Mouse (Mus musculus) megakaryocyte progenitor cell, adult 5-6 weeks (primary cell): ENCODE data around the gene Dhx30. TPM values are rescaled to one million over a fixed set of nuclear protein-coding genes. Genes with fewer than 3 reads are reported as not detected.
"Not testable (repeated sequence)": the region's sequence is repeated elsewhere in the genome, so short reads cannot be mapped to it uniquely, and the experiment has no call there.

Source experiments
- ATAC-seq: replicated peaks from 2 replicates; pipeline ENCODE4 v1.8.0; 2016; ENCODE audit warnings: mild to moderate bottlenecking, moderate TSS enrichment, inconsistent platforms; ENCODE audit not compliant: poor library complexity
- total RNA-seq, 2 experiments: library from RNA; stranded (forward) in 1 of 2; stranded (reverse) in 1 of 2; fragments of 157-497, 149-512 nt in 1 of 2; fragments of 200-1000 nt in 1 of 2; gene quantifications; 2 replicates each; pipeline versions ENCODE4 v1.2.3 to v1.2.4; 2015 to 2017

Gene Dhx30
- total RNA-seq, 2 experiments from 2014 or later = 45.0 to 69.5 TPM

- ATAC-seq = no peak
Measured at GRCm38 (mm10) chr9:110097791-110098190, 19.8 kb downstream of the Dhx30 start.

DNA sequence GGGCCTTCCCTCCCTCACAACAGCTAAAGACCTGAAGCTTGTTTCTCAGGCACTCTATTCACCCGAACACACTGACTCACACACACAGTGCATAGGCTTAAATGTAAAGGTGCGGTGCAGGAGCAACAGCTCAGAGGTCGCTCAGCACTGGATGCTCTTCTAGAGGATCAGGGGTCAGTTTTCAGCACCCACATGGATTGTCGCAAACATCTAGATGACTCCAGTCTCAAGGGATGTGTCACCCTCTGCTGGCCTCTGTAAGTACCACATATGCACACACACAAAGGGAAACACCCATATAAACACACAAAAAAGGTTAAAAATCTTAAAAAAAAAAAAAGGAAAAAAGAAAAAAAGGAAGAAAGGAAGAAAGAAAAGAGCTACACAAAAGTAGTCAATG lies 22.9 kb downstream of the Dhx30 start:
- ATAC-seq = peak; percentile 37; the same call in 1 of the 2 replicates

- ATAC-seq = no peak
Measured at GRCm38 (mm10) chr9:110093303-110093702, 24.3 kb downstream of the Dhx30 start.

GRCm38 (mm10) chr9:110085693-110086092 lies 31.9 kb downstream of the Dhx30 start:
- no peak for ATAC-seq

DNA sequence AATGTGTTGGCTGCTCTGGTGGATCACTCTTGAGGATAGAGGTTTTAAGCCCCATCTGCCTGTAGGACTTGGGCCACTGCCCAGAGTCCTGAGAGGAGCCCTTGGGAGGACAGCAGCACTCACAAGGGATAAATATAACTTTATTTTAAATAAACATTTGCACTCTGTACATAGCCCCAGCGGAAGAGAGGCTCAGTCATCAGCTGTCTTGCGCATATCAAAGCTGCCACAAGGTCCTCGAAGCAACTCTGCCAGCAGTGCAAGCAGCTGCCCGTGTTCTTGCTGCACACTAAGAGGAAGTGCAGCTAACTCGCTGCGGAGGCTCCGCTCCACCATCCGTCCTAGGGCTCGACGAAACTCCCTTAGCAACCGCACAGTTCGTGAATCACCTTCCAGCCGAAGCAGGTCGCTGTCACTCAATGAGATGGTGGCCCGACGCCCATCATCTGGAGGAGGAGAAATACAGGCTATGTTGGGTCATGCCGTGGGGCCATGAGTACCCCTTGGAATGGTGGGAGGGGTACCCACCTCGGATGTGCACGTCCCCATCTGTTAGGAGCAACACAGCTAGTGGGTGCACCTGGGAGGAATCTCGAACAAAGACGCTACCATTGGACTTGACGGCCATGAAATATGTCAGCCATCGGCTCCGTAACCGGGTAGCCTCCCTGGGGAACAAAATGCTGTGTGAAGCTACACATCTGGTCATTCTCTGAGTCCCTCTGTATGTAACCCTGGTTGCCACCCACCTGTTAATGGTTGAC lies 33.2 kb downstream of the Dhx30 start:
- no peak for ATAC-seq

DNA sequence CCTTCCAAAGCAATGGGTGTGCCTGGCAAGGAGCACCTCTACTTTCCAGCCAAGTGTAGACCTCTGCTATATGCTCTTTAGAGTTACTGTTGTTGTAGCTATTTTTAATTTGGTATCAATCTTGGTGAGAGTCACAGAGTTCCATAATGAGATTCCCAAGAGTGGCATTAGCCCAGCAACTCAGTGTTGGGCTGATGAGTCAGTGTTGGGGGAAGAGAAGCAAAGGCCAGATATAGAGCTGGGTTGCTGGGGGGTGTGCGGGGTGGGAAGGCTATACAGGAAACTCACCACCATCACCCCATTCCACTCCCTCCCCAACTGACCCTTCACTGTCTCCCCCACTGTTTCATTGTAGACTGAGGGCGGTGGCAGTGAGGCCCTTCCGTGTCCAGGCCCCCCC lies 36.6 kb downstream of the Dhx30 start:
- ATAC-seq = no peak

DNA sequence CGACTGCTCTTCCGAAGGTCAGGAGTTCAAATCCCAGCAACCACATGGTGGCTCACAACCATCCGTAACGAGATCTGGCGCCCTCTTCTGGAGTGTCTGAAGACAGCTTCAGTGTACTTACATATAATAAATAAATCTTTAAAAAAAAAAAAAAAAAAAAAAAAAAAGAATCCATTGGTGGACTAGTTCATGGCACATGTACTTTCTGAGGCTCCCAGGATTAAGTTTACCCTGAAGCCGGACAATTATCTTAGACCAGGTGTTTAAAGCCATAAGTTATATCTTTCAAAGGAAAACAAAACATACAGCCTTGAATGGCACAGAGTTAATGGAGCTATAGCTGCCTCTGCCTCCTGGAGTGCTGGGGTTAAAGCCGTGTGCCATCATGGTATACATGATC lies 41.2 kb downstream of the Dhx30 start:
- not testable (repeated sequence) for ATAC-seq

GRCm38 (mm10) chr9:110071843-110072242 lies 45.8 kb downstream of the Dhx30 start:
- ATAC-seq = peak; percentile 97

- ATAC-seq = no peak
Measured at GRCm38 (mm10) chr9:110071011-110071410, 46.6 kb downstream of the Dhx30 start.

DNA sequence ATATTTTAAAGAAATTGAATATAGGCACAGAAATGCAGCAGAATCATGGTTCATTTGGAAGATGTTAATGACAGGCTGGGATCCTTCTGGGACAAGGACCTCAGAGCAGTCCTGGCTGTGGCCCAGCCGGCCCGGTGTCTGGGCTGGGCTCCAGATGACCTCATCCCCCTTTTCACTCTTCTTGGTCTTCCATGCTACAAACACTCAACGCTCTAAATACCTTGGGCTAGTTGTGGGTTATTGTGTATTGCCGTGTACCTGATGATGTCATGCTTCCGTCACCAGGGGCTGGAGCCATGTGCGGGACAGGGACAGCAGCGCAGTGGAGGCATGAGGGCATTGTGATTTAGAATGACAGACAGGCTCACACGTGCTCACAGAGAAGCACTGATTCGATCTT lies 47.3 kb downstream of the Dhx30 start:
- no peak for ATAC-seq

DNA sequence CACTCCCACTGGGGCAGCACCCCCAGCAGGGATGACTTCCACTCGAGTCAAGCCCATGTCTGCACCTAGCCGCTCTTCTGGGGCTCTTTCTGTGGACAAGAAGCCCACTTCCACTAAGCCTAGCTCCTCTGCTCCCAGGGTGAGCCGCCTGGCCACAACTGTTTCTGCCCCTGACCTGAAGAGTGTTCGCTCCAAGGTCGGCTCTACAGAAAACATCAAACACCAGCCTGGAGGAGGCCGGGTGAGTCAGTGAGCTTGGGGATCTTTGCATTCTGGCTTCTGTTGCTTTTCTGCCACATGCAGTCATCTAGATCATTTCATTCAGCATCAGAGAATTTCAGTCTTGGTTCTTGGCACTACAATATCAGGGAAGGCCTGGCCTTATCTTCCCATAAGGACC lies 48.9 kb downstream of the Dhx30 start:
- no peak for ATAC-seq

GRCm38 (mm10) chr9:110064641-110065040 lies 53.0 kb downstream of the Dhx30 start:
- no peak for ATAC-seq

DNA sequence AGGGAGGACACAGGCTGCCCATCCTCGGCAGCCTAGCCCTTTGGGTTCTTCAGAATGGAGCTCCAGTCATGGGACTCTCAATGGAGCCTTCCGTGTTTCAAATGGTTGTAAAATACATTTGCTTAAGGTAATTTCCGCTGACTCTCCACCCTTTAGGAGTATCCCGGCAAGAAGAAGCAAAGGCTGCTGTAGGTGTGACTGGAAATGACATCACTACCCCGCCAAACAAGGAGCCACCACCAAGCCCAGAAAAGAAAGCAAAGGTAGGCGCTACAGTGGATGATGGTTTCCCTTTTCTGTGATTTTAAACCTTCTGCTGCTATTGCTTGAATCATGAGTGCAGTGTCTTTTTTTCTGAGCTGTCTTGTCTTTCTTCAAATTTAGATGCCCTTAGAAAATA lies 54.8 kb downstream of the Dhx30 start:
- no peak for ATAC-seq

- ATAC-seq = no peak
Measured at GRCm38 (mm10) chr9:110062405-110062804, 55.2 kb downstream of the Dhx30 start.

DNA sequence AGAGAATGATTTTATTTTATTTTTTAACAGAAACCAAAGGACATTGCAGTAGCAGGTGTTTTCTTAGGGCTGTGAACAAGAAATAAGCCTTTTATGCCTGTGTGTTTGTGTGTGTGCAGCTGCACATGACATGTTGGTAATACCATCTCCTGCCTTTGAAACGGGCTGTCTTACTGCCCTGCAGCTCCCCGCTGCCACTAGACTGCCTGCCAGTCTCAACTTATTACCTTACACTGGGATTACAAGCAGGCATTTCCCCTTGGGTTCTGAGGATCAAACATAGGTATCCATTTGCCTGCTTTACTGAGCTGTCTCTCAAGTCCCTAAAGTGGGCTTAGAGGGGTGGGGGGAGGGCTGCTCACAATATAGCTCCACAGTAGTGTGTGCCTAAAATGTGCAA lies 56.9 kb downstream of the Dhx30 start:
- ATAC-seq = no peak

- no peak for ATAC-seq
Measured at GRCm38 (mm10) chr9:110057200-110057599, 60.4 kb downstream of the Dhx30 start.

DNA sequence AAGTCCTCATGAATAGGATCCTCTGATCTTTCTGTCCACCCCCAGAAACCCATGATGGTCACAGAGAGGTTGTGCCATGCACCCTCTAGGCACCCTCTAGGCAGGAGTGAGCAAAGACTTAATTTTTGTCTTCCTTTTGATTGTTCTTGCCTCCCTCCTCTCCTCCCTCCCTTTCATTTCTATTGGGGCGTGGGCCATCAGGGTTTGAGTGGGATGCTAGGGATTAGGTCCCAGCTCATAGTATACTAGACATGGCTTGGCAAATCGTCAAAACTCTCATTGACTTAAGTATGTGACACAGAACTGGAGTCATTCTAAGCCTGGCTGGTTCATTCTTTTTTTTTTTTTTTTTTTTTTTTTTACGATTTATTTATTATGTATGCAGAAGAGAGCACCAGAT lies 62.8 kb downstream of the Dhx30 start:
- no peak for ATAC-seq

DNA sequence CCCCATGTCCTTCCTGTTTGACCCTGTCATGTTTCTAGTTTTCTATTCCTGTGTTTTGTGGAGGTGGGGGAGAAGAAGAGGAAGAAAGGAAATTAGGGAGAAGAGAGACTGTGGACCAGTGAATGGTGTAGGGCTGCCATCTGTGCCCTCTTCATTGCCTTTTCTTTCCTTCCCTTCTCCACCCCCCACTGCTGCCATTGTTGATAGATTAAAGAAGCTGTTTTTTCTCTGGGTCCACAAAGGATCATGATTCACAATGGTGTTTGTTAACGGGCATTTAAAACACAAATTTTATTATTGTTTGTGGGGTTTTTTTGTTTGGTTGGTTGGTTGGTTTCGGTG lies 63.6 kb downstream of the Dhx30 start:
- no peak for ATAC-seq

DNA sequence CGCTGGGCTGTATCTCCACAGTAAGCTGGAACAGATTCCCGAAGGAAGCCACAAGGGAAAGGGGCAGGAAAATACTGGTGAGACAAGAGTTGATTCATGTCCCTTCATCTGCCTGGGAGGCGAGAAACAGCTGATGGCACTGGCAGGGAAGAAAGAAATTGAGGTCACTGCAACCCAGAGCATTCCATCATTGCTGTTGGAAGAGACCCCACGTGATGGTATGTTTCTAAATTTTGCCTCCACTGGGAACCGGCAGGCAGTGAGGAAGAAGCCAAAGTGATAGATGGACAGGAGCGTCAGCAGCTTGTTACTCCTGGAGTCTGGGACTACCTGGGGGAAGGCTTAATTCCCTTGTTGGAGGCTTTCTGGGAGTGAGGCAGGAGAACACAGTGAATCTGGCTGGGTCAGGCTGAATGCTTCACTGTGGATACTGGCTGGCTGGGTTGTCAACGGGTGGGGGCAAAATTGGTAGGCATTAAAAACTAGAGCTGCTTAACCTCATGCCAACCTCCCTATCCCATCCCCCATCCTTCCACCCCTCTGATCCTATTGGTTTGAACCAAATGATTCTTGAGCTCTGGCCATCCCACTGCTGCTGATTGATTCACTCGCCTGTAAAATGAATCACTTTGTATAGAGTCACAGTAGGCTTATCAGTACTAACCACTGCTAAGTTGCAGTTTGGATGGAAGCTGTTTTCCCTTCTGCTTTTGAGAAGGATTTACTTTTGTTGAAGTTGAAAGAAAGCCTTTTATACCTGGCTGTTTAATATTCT lies 64.1 kb downstream of the Dhx30 start:
- ATAC-seq = no peak

- no peak for ATAC-seq
Measured at GRCm38 (mm10) chr9:110052951-110053304, 64.7 kb downstream of the Dhx30 start.

GRCm38 (mm10) chr9:110051869-110052661 lies 65.6 kb downstream of the Dhx30 start:
- no peak for ATAC-seq

GRCm38 (mm10) chr9:110051184-110051583 lies 66.4 kb downstream of the Dhx30 start:
- no peak for ATAC-seq
